Mouse (Mus musculus) common myeloid progenitor, adult 5-6 weeks (primary cell): ENCODE measurements around the gene Gm21897. TPM values are rescaled to one million over a fixed set of nuclear protein-coding genes. Genes with fewer than 3 reads are reported as not detected.
"Not testable (repeated sequence)": the region's sequence is repeated elsewhere in the genome, so short reads cannot be mapped to it uniquely, and the experiment has no call there.

Experiments
- ATAC-seq: replicated peaks from 2 replicates; pipeline ENCODE4 v1.8.0; 2016; ENCODE audit warnings: low read depth, mild to moderate bottlenecking, moderate TSS enrichment, inconsistent platforms; ENCODE audit not compliant: poor library complexity, severe bottlenecking
- total RNA-seq: library from RNA; stranded (forward); fragments of 200-1000, 187-1606 nt; gene quantifications from 2 replicates; pipeline ENCODE4 v1.2.3, GENCODE M21; 2017

The Gm21897 gene
- 0.05 TPM in 1 of 2 replicates, not detected in the other for total RNA-seq

DNA sequence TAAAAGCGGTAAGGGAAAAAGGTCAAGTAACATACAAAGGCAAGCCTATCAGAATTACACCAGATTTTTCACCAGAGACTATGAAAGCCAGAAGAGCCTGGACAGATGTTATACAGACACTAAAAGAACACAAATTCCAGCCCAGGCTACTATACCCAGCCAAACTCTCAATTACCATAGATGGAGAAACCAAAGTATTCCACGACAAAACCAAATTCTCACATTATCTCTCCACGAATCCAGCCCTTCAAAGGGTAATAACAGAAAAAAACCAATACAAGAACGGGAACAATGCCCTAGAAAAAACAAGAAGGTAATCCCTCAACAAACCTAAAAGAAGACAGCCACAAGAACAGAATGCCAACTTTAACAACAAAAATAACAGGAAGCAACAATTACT, at the start of gene Gm21897:
TSS of gene Gm21897 (plus strand) at position 301 of the 400 bp plus-strand sequence.
- ATAC-seq, result not testable (repeated sequence)

DNA sequence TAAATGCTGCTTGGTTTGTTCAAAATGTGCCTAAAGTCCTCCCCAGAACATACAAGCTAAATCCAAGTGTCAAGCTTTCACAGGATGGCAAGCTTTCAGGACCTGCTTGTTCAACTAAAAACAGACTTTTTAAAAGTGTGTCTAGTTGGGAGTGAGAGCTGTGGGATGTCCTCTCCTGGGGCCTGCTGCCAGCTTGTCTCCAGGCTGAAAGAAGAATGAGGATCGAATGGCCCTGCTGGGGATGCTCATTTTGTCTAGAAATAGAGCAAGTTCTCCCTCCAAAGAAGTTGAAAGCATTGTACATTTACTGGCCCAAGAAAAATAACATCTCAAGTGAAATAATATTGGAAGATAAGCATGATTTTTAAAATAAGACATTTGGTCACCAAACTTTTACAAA, 45.0 kb upstream of the Gm21897 start:
- no peak for ATAC-seq

DNA sequence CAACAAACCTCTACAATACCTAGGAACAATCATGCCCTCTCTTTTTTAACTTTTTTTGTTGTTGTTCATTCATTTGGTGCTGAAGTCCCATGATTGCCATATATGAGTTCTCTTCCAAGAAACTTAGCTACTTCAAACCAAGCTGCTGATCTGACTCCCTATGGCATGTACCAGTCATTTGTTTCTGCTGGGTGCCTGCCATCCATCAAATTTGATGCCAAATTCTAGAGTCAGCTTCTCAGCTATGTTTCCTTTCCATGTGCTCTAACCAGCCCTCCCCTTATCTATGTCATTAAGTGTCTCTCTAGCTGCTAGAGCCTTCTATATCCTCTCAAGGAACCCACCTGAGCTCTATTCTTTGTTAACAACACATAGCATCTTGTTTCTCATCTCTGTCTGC, 39.8 kb upstream of the Gm21897 start:
- ATAC-seq, result no peak

DNA sequence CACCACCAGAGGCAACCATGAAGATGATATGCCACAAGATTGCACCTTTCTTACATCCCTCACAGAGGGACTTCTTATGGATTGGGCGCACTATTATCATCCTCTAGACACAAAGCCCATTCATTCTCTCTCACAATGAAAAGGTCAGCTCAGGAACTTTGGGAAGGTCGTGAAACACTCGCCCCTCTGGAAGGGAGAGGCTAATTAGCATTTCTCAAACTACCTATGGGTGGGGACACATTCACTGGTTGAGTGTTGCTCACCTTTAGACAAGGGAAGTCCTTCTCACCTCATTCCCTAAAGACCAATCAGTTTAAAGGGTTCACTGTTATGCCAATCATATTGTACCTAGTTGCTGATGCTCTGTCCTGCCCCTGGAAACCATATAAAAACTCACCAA, 24.2 kb upstream of the Gm21897 start:
- ATAC-seq, result no peak

DNA sequence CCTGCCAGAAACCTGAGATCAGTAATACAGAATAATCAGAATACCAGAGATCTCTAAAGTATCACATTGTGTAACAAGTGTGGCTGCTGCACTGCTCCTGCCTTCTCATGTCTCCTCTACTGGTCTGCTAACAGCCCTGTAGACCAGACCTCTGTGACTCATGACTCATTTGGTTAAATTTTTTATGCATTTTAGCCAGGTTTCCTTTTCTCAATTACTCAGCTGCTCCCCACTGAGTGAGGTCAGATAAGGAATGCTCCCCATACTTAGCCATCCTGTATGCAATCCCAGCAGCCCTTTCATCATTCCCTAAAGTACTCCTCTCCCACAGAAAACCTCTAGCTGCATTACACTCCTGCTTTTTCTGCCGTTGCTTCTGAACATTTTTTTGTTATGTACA, 23.0 kb upstream of the Gm21897 start:
- ATAC-seq, result no peak

DNA sequence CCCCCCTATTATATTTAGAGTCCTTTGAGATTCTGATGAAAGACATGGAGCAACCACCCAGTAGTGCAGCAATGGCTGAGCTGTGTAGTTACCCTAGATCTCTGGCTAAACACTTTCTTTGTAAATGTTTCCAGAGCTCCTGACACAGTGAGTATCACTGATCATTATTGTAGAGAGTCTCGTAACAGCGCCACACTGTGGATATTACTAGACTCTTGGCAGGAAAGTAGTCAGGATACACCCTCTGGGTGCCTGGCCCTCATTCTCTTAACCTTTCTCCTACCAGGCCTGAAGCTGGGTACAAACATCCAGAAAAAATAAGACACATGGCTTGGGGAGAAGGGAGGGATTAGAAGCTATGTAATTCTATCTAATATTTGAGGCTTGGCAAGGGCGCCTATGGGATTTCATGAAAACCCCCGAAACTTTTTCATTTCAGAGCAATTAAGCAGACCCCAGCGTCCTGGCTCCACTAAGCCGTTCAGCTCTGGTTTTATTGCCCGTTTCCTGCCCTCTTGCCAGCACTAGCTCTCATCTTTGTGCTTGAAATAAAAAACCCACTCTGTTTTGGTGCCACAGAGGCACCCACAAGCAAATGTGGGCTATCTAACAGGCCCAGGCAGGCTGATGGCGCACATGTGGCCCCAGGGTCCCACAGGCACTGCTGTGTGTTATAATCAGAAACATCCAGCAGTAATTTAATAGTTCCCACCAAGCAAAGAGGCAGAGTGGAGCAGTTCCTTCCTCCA, 22.2 kb upstream of the Gm21897 start:
- no peak for ATAC-seq

DNA sequence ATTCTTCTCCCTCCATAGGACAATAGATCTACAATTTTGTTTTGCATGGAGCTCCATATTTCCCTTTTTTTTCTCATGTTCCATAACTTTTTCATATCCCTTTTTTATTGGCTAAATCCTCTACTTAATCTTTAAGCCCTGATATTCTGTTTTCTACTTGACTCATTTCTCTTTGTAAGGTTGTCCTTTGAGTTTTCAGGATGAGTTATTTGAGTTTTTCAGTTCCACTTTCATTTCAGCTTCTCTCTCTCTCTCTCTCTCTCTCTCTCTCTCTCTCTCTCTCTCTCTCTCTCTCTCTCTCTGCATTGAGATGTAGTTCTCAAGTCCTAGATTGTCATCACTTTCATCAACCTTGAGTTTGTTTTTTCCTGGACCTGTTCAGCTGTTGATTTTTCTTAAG, 17.3 kb downstream of the Gm21897 start:
- ATAC-seq, result no peak

DNA sequence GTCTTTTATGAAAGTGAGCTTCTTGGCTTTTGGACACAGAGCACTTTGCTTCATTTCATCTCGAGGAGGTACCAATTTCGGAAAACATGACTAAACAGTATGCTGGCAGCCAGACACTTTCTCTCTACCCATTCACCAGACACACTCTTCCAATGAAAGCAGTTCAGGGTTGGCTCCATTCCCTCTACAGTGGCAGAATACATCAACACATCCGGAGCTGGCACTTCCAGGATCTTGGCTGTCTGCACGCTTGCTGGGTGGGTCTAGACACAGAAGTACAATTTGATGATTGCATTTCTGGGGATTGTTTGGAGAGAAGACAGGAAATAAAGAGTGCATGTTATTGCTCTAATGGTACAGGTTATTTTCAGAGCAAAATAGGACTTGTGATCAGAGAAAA, 21.8 kb downstream of the Gm21897 start:
- ATAC-seq, result no peak

DNA sequence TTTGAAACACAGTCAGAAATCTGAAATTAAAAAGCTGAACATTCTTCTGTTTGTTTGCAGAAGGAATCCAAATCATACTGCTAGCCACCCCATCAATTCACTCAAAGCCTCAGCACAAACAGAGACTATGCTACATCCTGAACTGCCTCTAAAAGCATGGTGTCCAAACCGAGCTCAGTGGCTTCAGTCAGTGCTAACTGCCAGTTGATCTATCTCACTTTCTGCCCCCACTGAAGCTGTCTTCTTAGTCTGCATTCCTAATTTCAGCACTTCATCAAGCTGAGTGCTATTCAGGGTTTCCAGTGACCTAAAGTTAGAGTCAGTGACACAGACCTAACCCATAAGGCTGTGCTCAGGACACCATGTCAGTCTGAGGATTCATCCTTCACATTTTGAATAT, 28.8 kb downstream of the Gm21897 start:
- no peak for ATAC-seq

DNA sequence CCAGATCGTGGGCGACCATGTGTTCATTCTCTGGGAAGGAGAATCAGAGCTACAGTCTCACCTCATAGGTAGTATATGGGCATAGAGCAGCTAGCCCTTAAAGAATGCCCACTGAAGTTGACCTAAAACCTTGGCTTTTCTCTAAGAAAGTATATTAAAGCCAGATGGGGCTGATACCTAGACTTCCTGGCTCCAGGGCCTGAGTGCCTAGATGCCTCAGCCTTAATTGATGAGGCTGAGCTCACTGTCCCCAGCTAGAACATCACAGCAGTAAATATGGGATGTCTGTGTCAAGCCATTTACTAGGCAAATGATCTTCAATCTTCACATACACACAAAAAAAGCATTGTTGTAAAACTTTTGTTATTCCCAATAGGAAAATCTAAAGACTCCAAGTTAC, 32.1 kb downstream of the Gm21897 start:
- no peak for ATAC-seq

DNA sequence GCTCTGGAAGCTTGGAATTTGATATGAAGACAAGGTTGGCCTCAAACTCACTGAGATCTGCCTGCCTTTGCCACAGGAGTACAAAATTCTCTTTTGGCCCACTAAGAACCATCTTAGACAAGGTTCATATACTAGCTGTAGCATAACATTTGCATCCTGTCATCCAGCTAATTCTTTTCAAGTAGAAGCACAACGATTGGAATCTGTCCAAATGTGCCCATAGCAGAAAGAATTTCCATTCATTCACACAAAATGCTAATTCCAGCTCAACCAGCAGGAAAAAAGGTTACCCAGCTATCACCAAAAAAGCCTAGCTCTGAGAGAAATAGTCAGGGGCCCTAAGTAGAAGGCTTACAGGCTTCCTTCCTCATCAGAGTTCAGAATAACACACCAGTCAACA, 34.0 kb downstream of the Gm21897 start:
- ATAC-seq, result no peak

DNA sequence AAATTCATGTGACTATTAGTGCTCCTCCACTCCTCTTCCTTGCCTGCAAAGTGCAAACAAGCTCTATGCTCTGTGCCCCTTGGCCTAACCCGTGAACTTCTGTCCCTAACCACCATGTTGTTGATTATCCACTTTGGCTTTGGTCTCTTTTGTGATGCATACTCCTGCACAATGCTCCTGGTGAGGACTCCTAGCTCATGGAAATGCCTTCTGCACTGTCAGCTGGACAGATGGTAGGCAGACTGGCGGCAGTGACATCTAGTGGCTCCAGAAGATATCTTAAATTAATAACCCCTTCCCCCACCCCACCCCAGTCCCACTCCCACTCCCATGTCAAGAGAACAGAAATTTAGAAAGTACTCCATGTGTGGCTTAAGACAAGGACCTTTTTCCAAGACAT, 35.1 kb downstream of the Gm21897 start:
- ATAC-seq, result no peak

DNA sequence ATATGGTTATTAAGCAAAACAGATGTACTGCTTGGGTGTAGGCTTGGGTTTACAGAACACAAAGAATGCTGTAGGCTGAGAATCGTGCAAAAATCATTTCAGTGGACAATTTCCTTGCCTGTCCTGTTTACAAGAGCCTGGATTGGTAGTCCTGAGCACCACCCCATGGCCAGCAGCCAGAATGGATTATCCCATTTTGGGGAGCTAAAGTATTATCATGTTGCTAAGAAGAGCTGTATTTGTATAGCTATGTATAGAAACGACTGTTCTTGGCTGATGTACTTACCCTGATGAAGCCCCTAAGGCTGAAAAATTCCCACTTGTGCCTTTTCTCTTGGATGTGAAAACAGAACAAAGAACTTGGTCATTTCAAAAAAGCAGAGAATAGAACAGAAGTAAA, 37.6 kb downstream of the Gm21897 start:
- no peak for ATAC-seq

DNA sequence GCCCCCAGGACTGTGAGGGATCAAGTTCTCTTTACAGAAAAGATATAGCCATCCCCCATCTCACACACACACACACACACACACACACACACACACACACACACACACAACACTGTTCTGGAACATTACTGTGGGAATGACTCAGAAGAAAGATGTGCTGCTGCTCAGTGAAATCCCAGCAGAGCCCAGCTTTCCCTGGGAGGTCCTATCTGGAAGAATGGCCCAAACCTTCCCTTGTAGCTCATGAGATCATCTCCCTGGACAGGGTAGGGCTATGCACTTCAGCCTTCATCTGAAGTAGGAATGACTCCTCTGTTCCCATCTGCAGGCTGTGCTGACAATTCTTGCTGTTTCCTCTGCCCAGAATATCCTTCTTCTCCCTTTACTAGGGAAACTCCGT, 38.1 kb downstream of the Gm21897 start:
- ATAC-seq, result no peak

DNA sequence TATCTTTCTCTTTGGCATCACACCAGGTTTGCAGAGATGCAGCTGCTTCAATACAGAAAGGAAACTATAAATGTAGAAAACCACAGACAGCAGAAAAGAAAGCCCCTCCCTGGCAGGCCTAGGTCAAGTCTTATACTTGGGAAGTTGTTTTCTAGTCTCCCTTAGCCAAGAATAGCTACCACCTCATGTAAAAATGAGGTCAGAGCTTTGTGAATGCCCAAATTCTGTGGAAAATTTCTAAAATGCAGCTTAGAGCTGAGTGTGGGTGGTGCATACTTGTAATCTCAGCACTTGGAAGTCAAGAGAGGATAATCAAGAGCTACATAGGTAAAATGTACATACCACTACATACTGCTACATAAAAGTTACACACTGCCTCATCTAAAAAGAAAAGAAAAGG, 40.5 kb downstream of the Gm21897 start:
- no peak for ATAC-seq

DNA sequence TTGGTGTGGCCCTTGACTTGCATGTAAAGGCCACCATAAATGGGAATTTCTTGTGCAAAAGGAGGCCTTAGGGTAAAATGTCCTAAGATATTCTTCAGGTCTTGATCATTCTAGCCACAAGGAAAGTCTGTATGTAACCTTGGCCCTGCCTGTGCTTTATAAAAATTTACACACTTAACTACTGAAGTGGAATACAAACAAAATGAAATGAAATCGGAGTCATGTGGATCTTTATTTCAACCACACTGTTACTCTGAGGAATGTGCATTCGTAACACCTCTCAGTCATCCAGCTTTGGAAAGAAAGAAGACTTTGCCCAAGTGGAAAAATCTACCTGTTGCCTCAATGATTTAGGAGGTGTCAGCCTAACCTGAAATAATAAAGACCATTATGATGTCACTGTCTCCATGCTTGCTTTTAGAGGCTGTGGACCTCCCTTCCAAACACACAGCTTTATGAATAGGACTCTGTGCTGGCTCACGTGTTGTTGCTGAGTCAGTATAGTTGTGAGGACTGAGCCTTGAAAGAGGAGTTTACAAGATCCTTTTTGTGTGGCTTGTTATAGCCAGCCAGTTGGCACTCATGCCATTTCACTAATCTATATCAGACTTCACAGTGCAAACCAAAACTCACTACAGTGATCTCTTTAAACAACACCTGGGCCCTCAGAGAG, 42.0 kb downstream of the Gm21897 start:
- no peak for ATAC-seq

DNA sequence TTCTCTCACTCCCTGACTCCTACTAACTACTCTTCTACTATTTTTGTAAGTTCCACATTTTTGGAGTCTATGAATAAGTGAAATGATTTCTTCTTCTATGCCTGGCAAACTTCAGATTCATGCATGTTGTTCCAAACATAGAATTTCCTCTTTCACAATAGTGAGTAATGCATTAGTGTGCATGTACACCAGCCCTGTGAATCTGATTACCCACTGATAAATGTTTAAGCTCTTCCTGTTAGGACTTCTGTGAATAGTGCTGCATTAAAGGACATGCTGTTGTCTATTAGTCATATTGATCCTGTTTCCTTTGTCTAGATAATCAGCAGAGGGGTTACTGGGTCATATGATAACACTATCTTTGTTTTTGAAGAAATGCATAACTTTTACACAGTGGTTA, 43.6 kb downstream of the Gm21897 start:
- no peak for ATAC-seq
